Mouse (Mus musculus): ENCODE results near the gene BC048562.

- TF ChIP-seq SIN3A (IDR thresholded peaks at IDR 0.05; ENCODE audit: low read length) (no peak), USF1 (IDR thresholded peaks at IDR 0.05; ENCODE audit: low read depth, low read length) (no peak), USF2 (conservative IDR thresholded peaks at IDR 0.05; ENCODE audit: low read depth, low read length) (no peak), ETS1 (conservative IDR thresholded peaks at IDR 0.05; ENCODE audit: low read depth, low read length) (no peak), CTCF (conservative IDR thresholded peaks at IDR 0.05 in 1 of 2, IDR thresholded peaks at IDR 0.05 in 1 of 2; ENCODE audit: low read depth in 2 of 2, low read length in 2 of 2) (no peak)
Measured at GRCm38 (mm10) chr9:108488403-108488802, 52.1 kb downstream of the BC048562 start.

Data from CH12.LX (cell line).